Mouse (Mus musculus) heart, embryonic 14.5 days (tissue): ENCODE data around the gene Bptf. TPM values are rescaled to one million over a fixed set of nuclear protein-coding genes. Genes with fewer than 3 reads are reported as not detected.
A peak's percentile ranks its signal among the peaks of the same experiment; 100 is the strongest.
"Not testable (repeated sequence)": the region's sequence is repeated elsewhere in the genome, so short reads cannot be mapped to it uniquely, and the experiment has no call there.

ENCODE experiments used
- ATAC-seq: fragments of 200-750 bp; cut with Nextera tagmentation; 2 replicates; pipeline ENCODE4 v1.8.0; 2017; ENCODE audit warnings: low read depth, moderate TSS enrichment; ENCODE audit not compliant: insufficient number of reproducible peaks, insufficient read depth, low FRiP score
- H3K27ac ChIP-seq, 2 experiments: fragments of 200-500 bp in 1 of 2; fragments of 300-500 bp in 1 of 2; sonication (generic) in 1 of 2; replicated peaks in 1 of 2; 2 replicates each; pipeline ENCODE4 v1.5.1; 2012 to 2014; ENCODE audit warnings: low read depth in 2 of 2, low read length in 2 of 2, control low read depth in 1 of 2, mild to moderate bottlenecking in 1 of 2, mixed read lengths in 1 of 2; ENCODE audit not compliant: control insufficient read depth in 1 of 2, insufficient read depth in 1 of 2
- H3K27me3 ChIP-seq: fragments of 300-500 bp; sonication (generic); 2 replicates; pipeline ENCODE4 v1.6.1; 2014; ENCODE audit warnings: mild to moderate bottlenecking, low read length, control low read depth; ENCODE audit not compliant: control insufficient read depth, insufficient read depth
- H3K36me3 ChIP-seq: fragments of 300-500 bp; sonication (generic); 2 replicates; pipeline ENCODE4 v1.6.1; 2014; ENCODE audit warnings: mild to moderate bottlenecking, control low read depth, low read length, mixed read lengths; ENCODE audit not compliant: control insufficient read depth, insufficient read depth
- H3K4me1 ChIP-seq, 2 experiments: fragments of 200-500 bp in 1 of 2; fragments of 300-500 bp in 1 of 2; sonication (generic) in 1 of 2; 2 replicates each; pipeline ENCODE4 v1.6.1; 2012 to 2014; ENCODE audit warnings: low read length in 2 of 2, control low read depth in 1 of 2, mixed read lengths in 1 of 2; ENCODE audit not compliant: control insufficient read depth in 2 of 2, insufficient read depth in 2 of 2
- H3K4me2 ChIP-seq: fragments of 300-500 bp; sonication (generic); 2 replicates; pipeline ENCODE4 v1.6.1; 2014; ENCODE audit warnings: mild to moderate bottlenecking, low read length
- H3K4me3 ChIP-seq, 2 experiments: fragments of 200-500 bp in 1 of 2; fragments of 300-500 bp in 1 of 2; sonication (generic) in 1 of 2; 2 replicates each; pipeline ENCODE4 v1.5.1; 2012 to 2014; ENCODE audit warnings: low read length in 2 of 2, mild to moderate bottlenecking in 2 of 2, control low read depth in 1 of 2, low read depth in 1 of 2, moderate library complexity in 1 of 2; ENCODE audit not compliant: control insufficient read depth in 1 of 2, insufficient read depth in 1 of 2
- H3K9ac ChIP-seq: fragments of 300-500 bp; sonication (generic); 2 replicates; pipeline ENCODE4 v1.6.1; 2014; ENCODE audit warnings: mild to moderate bottlenecking, low read length
- H3K9me3 ChIP-seq: fragments of 300-500 bp; sonication (generic); 2 replicates; pipeline ENCODE4 v1.6.1; 2016; ENCODE audit warnings: low read length, control low read depth; ENCODE audit not compliant: control insufficient read depth
- WGBS: fragments of 180-500 bp; shearing (Covaris S2); extraction: QIAGEN DNeasy Blood & Tissue Kit; methylation state at CpG from one replicate; pipeline ENCODE4 v1.1.7; 2014; 5-methylcytosine and 5-hydroxymethylcytosine counted together
- polyA plus RNA-seq: library from polyadenylated mRNA; unstranded; fragments of >200 nt; fragmentation: Nextera tagmentation; extraction: Ambion mirVana; gene quantifications from 2 replicates; pipeline ENCODE4 v1.2.1, GENCODE M21; 2014

Gene Bptf
- polyA plus RNA-seq, 1 experiment from 2014 or later, result 31.3 TPM

- not testable (repeated sequence) for ATAC-seq
- 91% methylated on average over 7 of the region's 7 CpGs for WGBS
These were observed 135.4 kb downstream of the Bptf start for GRCm38 (mm10) chr11:106996492-106996891.

GRCm38 (mm10) chr11:106994246-106995085 is 137.5 kb downstream of the Bptf start:
- Histone ChIP-seq H3K9ac (no peak overlapping the region), H3K4me1 (peaks cover 2 to 26% of the 10 kb centered on the region in 2 experiments), H3K27me3 (no peaks in the 10 kb centered on the region), H3K36me3 (peaks cover 79% of the 10 kb centered on the region), H3K27ac (peak overlapping the region in 1 of 2 experiments; percentile 61; a peak in 2 of 4 replicates), H3K4me3 (no peak overlapping the region), H3K9me3 (no peaks in the 10 kb centered on the region), H3K4me2 (peak overlapping the region; percentile 4)
- WGBS, result 24% methylated on average over 3 of the region's 3 CpGs
- ATAC-seq, result no peak

More at GRCm38 (mm10) chr11:106996492-106996891, 135.4 kb downstream of the Bptf start:
- H3K9ac ChIP-seq, result peak overlapping the region; percentile 96; the same call in 1 of the 2 replicates
- H3K27me3 ChIP-seq, H3K27ac ChIP-seq, H3K9me3 ChIP-seq: not testable (repeated sequence)
- H3K4me1 ChIP-seq, result peaks cover 2 to 26% of the 10 kb centered on the region in 2 experiments
- peak overlapping the region; percentile 75 for H3K4me2 ChIP-seq
- H3K36me3 ChIP-seq, result peaks cover 59% of the 10 kb centered on the region
- 0 out of 4 replicates have a peak overlapping the region, but pooled peaks of 1 of the 2 experiments have one; percentile 97 for H3K4me3 ChIP-seq

GRCm38 (mm10) chr11:106987384-106987783 is 144.5 kb downstream of the Bptf start:
- H3K27me3 ChIP-seq, result no peaks in the 10 kb centered on the region
- 87% methylated on average over 2 of the region's 2 CpGs for WGBS
- H3K4me2 ChIP-seq, result no peak overlapping the region
- no peaks in the 10 kb centered on the region for H3K9me3 ChIP-seq
- no peak overlapping the region for H3K4me3 ChIP-seq
- H3K4me1 ChIP-seq, result 0 out of 4 replicates have a peak, but pooled peaks cover 0 to 4% of the 10 kb centered on the region in 2 experiments
- no peak overlapping the region for H3K9ac ChIP-seq
- no peak for ATAC-seq
- no peak overlapping the region for H3K27ac ChIP-seq
- H3K36me3 ChIP-seq, result peaks cover 57% of the 10 kb centered on the region

GRCm38 (mm10) chr11:106985979-106986604 is 145.8 kb downstream of the Bptf start:
- ATAC-seq, H3K4me3 ChIP-seq, H3K27ac ChIP-seq, H3K9ac ChIP-seq, H3K9me3 ChIP-seq, H3K27me3 ChIP-seq, H3K4me2 ChIP-seq, H3K4me1 ChIP-seq: not testable (repeated sequence)
- peaks cover 45% of the 10 kb centered on the region for H3K36me3 ChIP-seq
- 87% methylated on average over 9 of the region's 9 CpGs for WGBS

Other genes with a start within 250 kb of the Bptf start
- gene Smurf2, start 211.4 kb downstream of the Bptf start, polyA plus RNA-seq, result 16.5 and 17.4 TPM in 2 replicates
- 228 and 258 TPM in 2 replicates for gene Kpna2, start 132.6 kb downstream of the Bptf start, polyA plus RNA-seq
- gene 1810010H24Rik, start 106.4 kb downstream of the Bptf start, polyA plus RNA-seq, result 3.1 and 4.1 TPM in 2 replicates
- gene Nol11, start 57.3 kb upstream of the Bptf start, polyA plus RNA-seq, result 43.0 and 43.3 TPM in 2 replicates